Mouse (Mus musculus): Measurements from ENCODE around the gene Sult3a1.
"Not testable (repeated sequence)": the region's sequence is repeated elsewhere in the genome, so short reads cannot be mapped to it uniquely, and the experiment has no call there.

Sult3a1 gene

DNA sequence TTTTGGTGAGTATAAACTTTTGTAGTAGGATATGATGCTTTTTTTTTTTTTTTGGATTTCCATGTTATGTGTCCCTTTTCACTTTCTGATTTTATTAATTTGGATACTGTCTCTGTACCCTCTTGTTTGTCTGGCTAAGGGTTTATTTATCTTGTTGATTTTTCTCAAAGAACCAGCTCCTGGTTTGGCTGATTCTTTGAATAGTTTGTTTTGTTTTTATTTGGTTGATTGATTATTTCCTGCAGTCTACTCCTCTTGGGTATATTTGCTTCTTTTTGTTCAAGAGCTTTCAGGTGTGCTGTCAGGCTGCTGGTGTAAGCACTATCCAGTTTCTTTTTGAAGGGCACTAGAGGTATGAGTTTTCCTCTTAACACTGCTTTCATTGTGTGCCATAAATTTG, at the start of gene Sult3a1:
Sult3a1 (plus strand) TSS at position 301 of the 400 bp plus-strand sequence.
- DNase-seq, result no peak

GRCm38 (mm10) chr10:33811807-33812206, 45.7 kb upstream of the Sult3a1 start:
- no peak for DNase-seq

DNA sequence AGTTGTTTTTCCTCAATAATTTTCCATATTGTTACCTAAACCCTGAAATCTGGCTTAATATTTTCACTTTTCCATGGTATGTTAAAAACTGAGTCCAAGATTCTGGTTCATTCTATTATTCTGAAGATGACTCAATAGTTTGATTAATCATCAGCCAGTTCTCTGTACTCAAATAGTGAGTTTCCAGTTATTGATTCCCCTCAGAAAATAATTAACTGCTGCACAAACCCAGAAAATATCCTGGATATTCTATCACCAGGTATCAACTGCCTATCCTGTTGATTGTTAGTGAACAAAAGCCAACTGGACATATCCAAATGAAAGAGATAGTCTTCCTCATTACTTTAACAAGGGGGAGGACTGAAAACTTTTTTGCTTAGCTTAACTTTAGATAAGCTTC, 43.3 kb upstream of the Sult3a1 start:
- no peak for DNase-seq

GRCm38 (mm10) chr10:33816923-33817322, 40.6 kb upstream of the Sult3a1 start:
- no peak for DNase-seq

- no peak for DNase-seq
Measured at GRCm38 (mm10) chr10:33820892-33821291, 36.6 kb upstream of the Sult3a1 start.

GRCm38 (mm10) chr10:33865994-33866393, 8.5 kb downstream of the Sult3a1 start:
- no peak for DNase-seq

GRCm38 (mm10) chr10:33870441-33870840, 12.9 kb downstream of the Sult3a1 start:
- no peak for DNase-seq

- DNase-seq, result peak; percentile 47
Measured at GRCm38 (mm10) chr10:33872672-33873398, 15.3 kb downstream of the Sult3a1 start.

DNA sequence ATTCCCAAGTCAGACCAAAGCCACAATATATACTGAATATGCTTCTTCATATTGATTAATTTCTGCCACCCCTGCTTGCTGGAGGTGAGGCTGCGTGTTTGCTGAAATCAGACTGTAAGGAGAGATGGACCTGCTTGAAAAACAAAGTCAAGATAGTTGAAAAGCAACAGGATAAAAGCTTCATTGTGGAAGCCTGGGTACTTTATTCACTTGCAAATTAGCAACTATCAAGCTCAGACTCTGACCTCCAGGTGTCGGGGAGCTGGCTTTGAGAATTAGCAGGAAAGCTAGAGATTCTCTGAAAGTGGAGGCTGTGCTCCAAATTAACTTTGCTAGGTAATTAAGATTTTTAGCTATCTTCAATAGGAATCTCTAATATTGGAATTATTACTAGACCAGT, 24.9 kb downstream of the Sult3a1 start:
- DNase-seq, result not testable (repeated sequence)

GRCm38 (mm10) chr10:33901520-33901919, 44.0 kb downstream of the Sult3a1 start:
- not testable (repeated sequence) for DNase-seq

GRCm38 (mm10) chr10:33904530-33905481, 47.3 kb downstream of the Sult3a1 start, which contains the start of gene Rsph4a:
Rsph4a (plus strand) TSS chr10:33905111.
- DNase-seq, result peak; percentile 33

- peak; percentile 8 for DNase-seq
Measured at GRCm38 (mm10) chr10:33905489-33905888, 48.0 kb downstream of the Sult3a1 start.

Measured in kidney, adult 18-20 months (tissue).